Comparison of ENCODE assay signal across 24 mouse cellular contexts in the genomic region with DNA sequence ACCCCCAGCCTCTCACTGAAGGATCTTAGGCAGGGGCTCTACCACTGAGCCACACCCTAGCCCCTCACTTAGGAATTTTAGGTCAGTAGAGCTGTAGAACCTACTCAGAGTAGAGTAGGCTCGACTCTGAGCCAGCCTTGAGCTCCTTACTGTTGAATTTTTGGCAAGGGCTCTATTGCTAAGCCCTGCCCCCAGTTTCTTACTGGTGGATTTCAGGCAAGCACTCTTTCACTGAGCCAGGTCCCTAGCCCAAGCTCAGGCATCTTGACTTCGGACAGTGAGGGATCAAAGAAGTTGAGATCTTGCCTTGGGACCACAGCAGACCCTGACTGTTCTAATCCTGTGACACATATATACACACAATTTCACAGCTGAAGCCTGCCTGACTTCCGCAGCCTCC. TPM values are rescaled to one million over a fixed set of nuclear protein-coding genes. Genes with fewer than 3 reads are reported as not detected.
DNase-seq lines count a peak whose midpoint lies in the region; TF ChIP-seq lines count a peak whose summit lies in the region.
"Had no signal": no experiment of that assay in that cellular context is flagged by ENCODE, and none has a peak within 500 bp of the region (broad histone marks: within the 10 kb centered on the region; RNA-seq: fewer than 3 reads in every experiment).

No protein-coding gene starts in this region.

- TF ChIP-seq CTCF in left cerebral cortex, adult 2 months (IDR thresholded peaks at IDR 0.05), result no peak

- H3K4me3 ChIP-seq in left cerebral cortex, adult 2 months, result peak overlapping the region; percentile 70
- H3K4me3 ChIP-seq: embryonic facial prominence, embryonic 10.5 days; embryonic facial prominence, embryonic 13.5 days; erythroblast, embryonic 14.5 days; forebrain, embryonic 12.5 days; forebrain, embryonic 15.5 days; hindbrain, embryonic 12.5 days; hindbrain, embryonic 15.5 days had no signal

- intact Hi-C loops in left cerebral cortex, adult 2 months (cut with DNase I), result loop anchor here (2.0 kb wide), 1 partner anchor 19 kb away; no protein-coding TSS in a partner anchor

- DNase-seq in cerebellum, adult 18-20 months, result peak; percentile 52 to 59
- no peak for DNase-seq in cerebellum, postnatal 4 days (ENCODE audit: low spot score in 2 of 2)
- DNase-seq in cerebellum, adult 9-11 months, result peak; percentile 75
- no peak for DNase-seq in cerebellum, adult 11 months
- no peak for DNase-seq in left cerebral cortex, adult 2 months (ENCODE audit: extremely low spot score in 1 of 2, low spot score in 2 of 2)
- DNase-seq in left cerebral cortex, adult 11 months (ENCODE audit: low spot score), result no peak
- DNase-seq in right cerebral cortex, postnatal 10 days (ENCODE audit: low spot score in 2 of 2), result no peak
- DNase-seq: adrenal gland, postnatal 10 days; adrenal gland, postnatal 36 days; B cell, adult 2 months; embryo, embryonic 11 days; gastrocnemius, postnatal 14 days; heart, adult 11 months; kidney, adult 2 months had no signal

- H3K27ac ChIP-seq in left cerebral cortex, adult 2 months, result no peak overlapping the region
- H3K27ac ChIP-seq: embryonic facial prominence, embryonic 10.5 days; embryonic facial prominence, embryonic 13.5 days; forebrain, embryonic 12.5 days; forebrain, embryonic 15.5 days; hindbrain, embryonic 12.5 days; hindbrain, embryonic 15.5 days had no signal

RNA-seq across cellular contexts. Expression of gene Scn1b, which starts 3.1 kb away (rescaled TPM):
- 100 to 1,000 TPM; 737 to 759 TPM for total RNA-seq in left cerebral cortex, adult 2 months (2021)
- total RNA-seq: G1E had no signal

RNA-seq across cellular contexts. Expression of gene Hpn, which starts 8.6 kb away (rescaled TPM):
- 1 to 10 TPM; 2.5 to 8.3 TPM for total RNA-seq in left cerebral cortex, adult 2 months (2021)

RNA-seq across cellular contexts. Expression of gene Gramd1a, which starts 32.0 kb away (rescaled TPM):
- total RNA-seq in left cerebral cortex, adult 2 months (2021), result 100 to 1,000 TPM; 107 to 118 TPM

RNA-seq across cellular contexts. Expression of gene Fxyd3, which starts 47.2 kb away (rescaled TPM):
- total RNA-seq in left cerebral cortex, adult 2 months (2021), result not detected
- total RNA-seq: CH12.LX; hematopoietic stem cell, adult 5-6 weeks had no signal

Comparison
In these comparisons a context has a peak if more than half of its experiments do, and no peak if none do; other contexts are left out.
1. DNase-seq: peak in cerebellum, adult 18-20 months (2 of 2) and cerebellum, adult 9-11 months (single experiment); none in cerebellum, postnatal 4 days (0 of 2), cerebellum, adult 11 months (single experiment), left cerebral cortex, adult 2 months (0 of 2), left cerebral cortex, adult 11 months (single experiment) and right cerebral cortex, postnatal 10 days (0 of 2).